Mouse (Mus musculus) midbrain, embryonic 14.5 days (tissue): Measurements from ENCODE around the gene Clpsl2. TPM values are rescaled to one million over a fixed set of nuclear protein-coding genes. Genes with fewer than 3 reads are reported as not detected.
A peak's percentile ranks its signal among the peaks of the same experiment; 100 is the strongest.

Experiments used
- ATAC-seq: fragments of 200-750 bp; cut with Nextera tagmentation; 2 replicates; pipeline ENCODE4 v1.8.0; 2017; ENCODE audit warnings: moderate number of reproducible peaks, moderate library complexity; ENCODE audit not compliant: low FRiP score, low TSS enrichment
- DNase-seq: peaks from one replicate; pipeline ENCODE4 v3.0.0-alpha.2; 2015
- H3K27ac ChIP-seq: fragments of 300-500 bp; sonication (generic); replicated peaks from 2 replicates; pipeline ENCODE4 v1.5.1; 2014; ENCODE audit warnings: mild to moderate bottlenecking, low read depth, low read length, moderate library complexity
- H3K27me3 ChIP-seq: fragments of 300-500 bp; sonication (generic); 2 replicates; pipeline ENCODE4 v1.6.1; 2014; ENCODE audit warnings: low read length, control low read depth, mixed read lengths; ENCODE audit not compliant: control insufficient read depth, insufficient read depth
- H3K36me3 ChIP-seq: fragments of 300-500 bp; sonication (generic); 2 replicates; pipeline ENCODE4 v1.6.1; 2014; ENCODE audit warnings: low read length, control low read depth; ENCODE audit not compliant: control insufficient read depth, insufficient read depth
- H3K4me1 ChIP-seq: fragments of 300-500 bp; sonication (generic); 2 replicates; pipeline ENCODE4 v1.6.1; 2014; ENCODE audit warnings: mild to moderate bottlenecking, antibody characterized with exemption, low read length, control low read depth; ENCODE audit not compliant: control insufficient read depth, insufficient read depth
- H3K4me2 ChIP-seq: fragments of 300-500 bp; sonication (generic); 2 replicates; pipeline ENCODE4 v1.6.1; 2014; ENCODE audit warnings: mild to moderate bottlenecking, low read length, moderate library complexity
- H3K4me3 ChIP-seq: fragments of 300-500 bp; sonication (generic); replicated peaks from 2 replicates; pipeline ENCODE4 v1.5.1; 2014; ENCODE audit warnings: low read depth, low read length
- H3K9ac ChIP-seq: fragments of 300-500 bp; sonication (generic); replicated peaks from 2 replicates; pipeline ENCODE4 v1.6.1; 2014; ENCODE audit warnings: mild to moderate bottlenecking, low read length, moderate library complexity
- H3K9me3 ChIP-seq: fragments of 300-500 bp; sonication (generic); 2 replicates; pipeline ENCODE4 v1.6.1; 2016; ENCODE audit warnings: low read length, control low read depth, mixed read lengths; ENCODE audit not compliant: control insufficient read depth
- WGBS: fragments of 180-500 bp; shearing (Covaris S2); extraction: QIAGEN DNeasy Blood & Tissue Kit; methylation state at CpG from one replicate; pipeline ENCODE4 v1.1.7; 2014; 5-methylcytosine and 5-hydroxymethylcytosine counted together
- polyA plus RNA-seq: library from polyadenylated mRNA; unstranded; fragments of >200 nt; fragmentation: Nextera tagmentation; extraction: Ambion mirVana; gene quantifications from 2 replicates; pipeline ENCODE4 v1.2.1, GENCODE M21; 2014

The Clpsl2 gene
- polyA plus RNA-seq, 1 experiment from 2014 or later = not detected

DNA sequence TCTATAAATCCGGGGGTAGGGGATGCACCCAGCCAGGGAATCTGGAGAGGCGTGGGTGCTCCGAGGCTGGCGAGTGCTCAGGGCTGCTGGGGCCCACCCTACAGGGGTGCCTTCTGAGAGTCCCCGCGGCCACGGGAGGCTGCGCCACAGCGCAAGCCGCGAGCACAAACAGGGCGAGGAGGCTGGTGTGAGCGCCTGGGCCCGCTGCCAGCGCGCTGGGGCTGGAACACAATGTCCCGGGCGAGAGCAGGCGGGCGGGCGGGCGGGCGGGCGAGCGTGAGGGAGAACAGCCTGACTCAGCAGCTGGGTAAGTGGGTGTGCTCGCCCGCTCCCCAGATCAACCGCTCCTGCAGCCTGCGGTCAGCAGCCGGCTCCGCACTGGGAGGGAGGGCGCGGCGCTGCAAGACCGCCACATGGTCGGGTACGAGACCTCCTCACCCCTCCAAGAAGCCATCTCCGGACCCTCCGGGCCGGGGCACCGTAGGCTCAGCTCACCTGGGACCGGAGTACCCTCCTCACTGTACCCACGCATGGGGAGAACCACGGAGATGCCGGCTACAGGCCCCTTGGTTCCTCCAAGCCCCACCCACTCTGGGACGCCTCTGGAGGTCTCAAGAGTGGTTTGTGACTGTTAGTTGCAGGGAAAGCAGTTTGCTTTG, 31.1 kb upstream of the Clpsl2 start:
- peak overlapping the region; percentile 43; the same call in 1 of the 2 replicates for H3K27ac ChIP-seq
- 1% methylated on average over 46 of the region's 46 CpGs for WGBS
- no peaks in the 10 kb centered on the region for H3K9me3 ChIP-seq
- peaks cover 11% of the 10 kb centered on the region for H3K4me1 ChIP-seq
- peak overlapping the region; percentile 70 for H3K4me2 ChIP-seq
- ATAC-seq (peak; percentile 62), DNase-seq (peak; percentile 88)
- H3K36me3 ChIP-seq = no peaks in the 10 kb centered on the region
- H3K4me3 ChIP-seq = peak overlapping the region; percentile 39
- H3K27me3 ChIP-seq = peaks cover 18% of the 10 kb centered on the region; the same call in 1 of the 2 replicates
- peak overlapping the region; percentile 47 for H3K9ac ChIP-seq

DNA sequence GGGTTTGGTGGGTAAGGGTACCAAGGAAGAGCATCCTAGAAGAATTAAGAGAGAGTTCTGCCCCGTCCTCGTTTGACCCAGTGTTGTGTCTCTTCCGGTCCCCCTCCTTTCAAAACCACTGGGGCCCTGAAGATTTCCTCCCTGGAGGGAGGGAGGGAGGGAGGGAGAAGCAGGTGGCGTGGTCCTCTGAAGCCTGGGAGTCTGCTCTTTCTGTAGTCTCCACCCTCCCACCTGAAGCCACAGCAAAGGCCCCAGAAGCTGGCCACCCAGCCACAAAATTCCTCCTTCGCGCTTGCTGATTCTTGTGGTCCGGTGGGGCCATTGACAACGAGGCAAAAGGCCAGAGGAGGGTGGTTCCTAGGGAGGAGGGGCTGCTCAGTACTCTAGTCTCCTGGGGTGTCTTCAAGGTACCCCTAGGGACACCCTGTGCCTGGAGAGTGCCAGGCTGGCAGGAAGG, 30.6 kb upstream of the Clpsl2 start:
- Histone ChIP-seq H3K27ac (no peak overlapping the region), H3K4me1 (peaks cover 11% of the 10 kb centered on the region), H3K9ac (no peak overlapping the region), H3K9me3 (no peaks in the 10 kb centered on the region), H3K4me3 (peak overlapping the region; percentile 39), H3K4me2 (peak overlapping the region; percentile 70), H3K36me3 (no peaks in the 10 kb centered on the region), H3K27me3 (peaks cover 18% of the 10 kb centered on the region; the same call in 1 of the 2 replicates)
- no peak for DNase-seq
- 21% methylated on average over 8 of the region's 8 CpGs for WGBS
- no peak for ATAC-seq

DNA sequence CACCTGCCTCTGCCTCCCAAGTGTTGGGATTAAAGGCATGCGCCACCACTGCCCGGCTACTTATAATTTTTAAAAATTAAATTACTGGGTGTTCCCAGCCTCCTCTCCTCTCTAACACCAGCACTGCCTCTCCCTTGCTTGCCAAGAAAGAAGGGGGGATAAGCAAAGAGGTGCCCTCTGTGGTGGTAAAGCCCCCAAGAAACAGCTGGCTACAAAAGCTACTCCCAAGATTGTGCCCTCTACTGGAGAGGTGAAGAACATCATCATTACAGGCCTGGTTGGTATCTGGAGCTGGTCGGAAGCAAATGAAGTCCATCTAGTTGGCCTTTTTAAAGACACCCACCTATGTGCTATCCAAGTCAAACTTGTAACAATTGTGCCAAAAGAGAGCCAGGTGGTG, 29.4 kb upstream of the Clpsl2 start:
- 94% methylated on average over 3 of the region's 3 CpGs for WGBS
- Histone ChIP-seq H3K9ac (no peak overlapping the region), H3K9me3 (no peaks in the 10 kb centered on the region), H3K4me2 (no peak overlapping the region), H3K4me1 (peaks cover 11% of the 10 kb centered on the region), H3K36me3 (no peaks in the 10 kb centered on the region), H3K27ac (no peak overlapping the region), H3K4me3 (no peak overlapping the region), H3K27me3 (peaks cover 18% of the 10 kb centered on the region; the same call in 1 of the 2 replicates)
- ATAC-seq (no peak), DNase-seq (no peak)

DNA sequence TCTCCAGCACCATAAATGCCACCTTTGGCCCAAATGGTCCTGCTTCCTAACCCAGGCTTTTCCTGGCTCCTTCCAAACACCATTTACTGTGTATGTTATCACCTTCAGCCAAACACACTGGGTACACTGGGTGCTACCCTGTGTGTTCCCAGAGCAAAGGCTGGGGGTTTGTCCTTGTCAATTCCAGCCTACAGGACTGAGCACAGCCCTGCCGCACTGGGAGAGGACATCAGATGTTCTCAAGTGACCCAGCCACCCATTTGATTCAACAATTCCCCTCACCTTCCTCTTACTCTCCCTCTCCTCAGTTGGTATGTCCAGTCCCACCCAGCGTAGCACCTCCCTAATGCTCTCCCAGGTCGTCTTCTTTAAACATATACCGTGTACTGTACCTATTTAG, 28.6 kb upstream of the Clpsl2 start:
- WGBS = 78% methylated on average over 4 of the region's 4 CpGs
- no peak for ATAC-seq

DNA sequence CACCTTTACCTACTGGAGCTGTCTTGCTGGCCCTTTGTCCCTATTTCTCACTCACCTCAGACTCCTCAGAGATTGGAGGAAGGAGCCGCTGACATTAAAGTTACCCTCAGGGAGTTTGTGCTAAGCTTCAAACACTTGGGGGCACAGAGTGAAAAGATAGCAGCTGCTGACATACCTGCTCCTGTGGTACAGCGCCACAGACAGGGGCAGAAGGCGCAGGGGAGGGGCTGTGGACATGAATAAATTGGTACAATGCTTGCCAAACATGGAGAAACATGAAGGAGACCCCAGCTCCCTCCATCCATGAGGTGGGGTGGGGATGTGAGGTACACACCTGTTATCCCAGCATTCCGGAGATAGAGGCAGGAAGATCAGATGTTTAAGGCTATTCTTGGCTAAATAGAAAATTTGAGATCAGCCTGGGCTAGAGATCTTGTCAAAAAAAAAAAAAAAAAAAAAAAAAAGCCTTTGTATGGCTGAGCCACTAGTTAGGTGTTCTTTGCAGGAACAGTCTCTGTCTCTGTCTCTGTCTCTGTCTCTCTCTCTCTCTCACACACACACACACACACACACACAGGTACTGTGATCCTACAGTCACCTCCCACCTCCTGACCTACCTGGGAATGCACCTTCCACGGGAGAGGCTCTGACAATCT, 28.0 kb upstream of the Clpsl2 start:
- H3K4me3 ChIP-seq = no peak overlapping the region
- no peak overlapping the region for H3K4me2 ChIP-seq
- peaks cover 13% of the 10 kb centered on the region; the same call in 1 of the 2 replicates for H3K27me3 ChIP-seq
- ATAC-seq (no peak), DNase-seq (no peak)
- no peak overlapping the region for H3K27ac ChIP-seq
- no peak overlapping the region for H3K9ac ChIP-seq
- 74% methylated on average over 5 of the region's 5 CpGs for WGBS
- H3K36me3 ChIP-seq = no peaks in the 10 kb centered on the region
- no peaks in the 10 kb centered on the region for H3K9me3 ChIP-seq
- peaks cover 11% of the 10 kb centered on the region for H3K4me1 ChIP-seq

More for the DNA sequence above, 28.6 kb upstream of the Clpsl2 start:
- no peaks in the 10 kb centered on the region for H3K9me3 ChIP-seq
- peaks cover 11% of the 10 kb centered on the region for H3K4me1 ChIP-seq
- no peak overlapping the region for H3K4me3 ChIP-seq
- H3K4me2 ChIP-seq = no peak overlapping the region
- no peak for DNase-seq
- no peaks in the 10 kb centered on the region for H3K36me3 ChIP-seq
- H3K27me3 ChIP-seq = peaks cover 16% of the 10 kb centered on the region; the same call in 1 of the 2 replicates
- H3K9ac ChIP-seq = no peak overlapping the region
- H3K27ac ChIP-seq = no peak overlapping the region

DNA sequence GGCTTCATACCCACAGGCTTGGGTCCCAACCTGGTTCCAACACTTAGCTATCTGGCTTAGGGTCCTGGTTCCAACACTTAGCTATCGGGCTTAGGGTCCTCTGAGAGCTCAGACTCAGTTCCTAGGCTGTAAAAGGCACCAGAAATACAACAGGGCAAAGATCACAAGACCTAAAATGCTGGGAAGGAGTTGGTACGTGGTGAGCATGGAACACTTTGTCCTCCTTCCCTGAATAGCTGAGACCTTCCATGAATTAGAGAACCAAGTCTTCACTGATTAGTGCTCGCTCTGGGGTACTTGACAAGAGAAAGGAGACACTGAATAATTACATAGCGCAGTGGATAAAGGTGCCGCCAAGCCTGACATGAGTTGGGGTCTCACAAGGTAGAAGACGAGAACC, 27.3 kb upstream of the Clpsl2 start:
- 39% methylated on average over 6 of the region's 6 CpGs for WGBS
- Histone ChIP-seq H3K9ac (no peak overlapping the region), H3K4me2 (peak overlapping the region; percentile 93), H3K9me3 (no peaks in the 10 kb centered on the region), H3K36me3 (no peaks in the 10 kb centered on the region), H3K27me3 (peaks cover 13% of the 10 kb centered on the region; the same call in 1 of the 2 replicates), H3K4me3 (peak overlapping the region; percentile 69), H3K4me1 (peaks cover 11% of the 10 kb centered on the region), H3K27ac (no peak overlapping the region)
- DNase-seq = no peak
- ATAC-seq = no peak

DNA sequence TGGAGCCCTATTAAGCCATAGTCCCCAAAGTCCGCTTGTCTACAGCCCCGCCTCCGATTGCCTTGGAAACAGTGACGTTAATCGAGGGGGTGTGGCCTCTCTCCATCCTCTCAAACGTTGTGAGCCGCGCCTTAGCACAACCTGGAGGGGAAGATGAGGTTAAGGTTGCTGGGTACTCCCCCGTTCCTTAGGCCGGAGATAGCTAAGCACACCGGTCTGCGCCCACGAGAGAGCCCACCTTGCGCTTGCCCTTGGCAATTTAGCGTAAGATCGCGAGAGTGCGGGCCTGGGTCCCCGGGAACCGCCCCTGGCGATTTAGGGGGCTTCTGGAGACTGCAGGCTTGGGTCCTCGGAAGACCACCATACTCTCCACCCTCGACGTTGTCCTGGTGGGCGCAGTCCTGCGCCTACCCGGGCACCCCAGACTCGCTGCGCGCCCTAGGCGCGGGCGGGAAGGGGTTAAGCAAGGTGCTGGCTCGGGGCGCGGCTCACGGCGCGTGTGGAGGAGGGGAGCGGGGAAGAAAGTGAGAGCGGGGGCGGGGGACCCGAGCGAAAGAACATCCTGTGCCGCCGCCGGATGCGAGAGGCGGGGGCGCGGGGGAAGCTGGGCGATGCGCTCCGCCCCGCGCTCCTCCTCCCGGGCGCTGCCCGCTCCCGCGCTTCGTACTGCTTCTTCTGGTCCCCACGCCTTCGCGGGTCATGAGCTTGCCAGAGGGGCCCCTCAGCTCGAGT, 26.4 kb upstream of the Clpsl2 start:
- DNase-seq = peak; percentile 95
- Histone ChIP-seq H3K9ac (peak overlapping the region; percentile 80), H3K4me2 (peak overlapping the region; percentile 93), H3K9me3 (no peaks in the 10 kb centered on the region), H3K4me3 (peak overlapping the region; percentile 69), H3K27ac (peak overlapping the region; percentile 91), H3K36me3 (no peaks in the 10 kb centered on the region), H3K27me3 (peaks cover 8% of the 10 kb centered on the region; the same call in 1 of the 2 replicates), H3K4me1 (peaks cover 7% of the 10 kb centered on the region)
- peak; percentile 79 for ATAC-seq
- WGBS = under 1% methylated on average over 62 of the region's 66 CpGs

DNA sequence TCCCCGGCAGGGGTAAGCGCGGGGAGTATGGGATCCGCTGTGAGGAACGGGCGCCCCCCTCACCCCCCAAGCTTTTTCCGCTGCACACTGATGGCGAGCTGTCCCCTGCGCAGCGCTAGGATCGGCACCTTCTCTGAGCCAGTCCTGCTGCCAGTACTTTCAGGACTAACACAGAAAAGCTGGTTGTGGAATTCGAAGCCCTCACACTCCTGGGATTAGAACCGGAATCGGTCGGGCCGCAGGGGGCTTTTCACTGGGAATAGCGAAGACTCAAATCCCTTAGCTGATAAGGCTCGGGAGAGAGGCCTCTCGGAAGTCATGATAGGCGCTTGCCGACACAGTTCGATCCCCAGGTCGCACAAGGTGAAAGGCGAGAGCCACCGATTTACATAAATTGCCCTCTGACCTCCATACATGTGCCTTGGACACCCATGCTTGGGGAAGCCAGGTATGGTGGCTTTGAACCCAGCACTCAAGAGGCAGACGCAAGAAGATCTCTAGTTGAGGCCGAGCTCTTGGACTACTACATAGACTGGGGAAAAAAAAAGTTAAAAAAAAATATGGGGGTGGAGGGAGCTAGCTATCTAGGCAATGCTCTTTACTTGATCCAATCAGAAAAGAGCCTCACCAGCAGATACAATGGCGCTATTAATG, 25.7 kb upstream of the Clpsl2 start:
- peak overlapping the region; percentile 69 for H3K4me3 ChIP-seq
- ATAC-seq (peak; percentile 13), DNase-seq (no peak)
- H3K4me2 ChIP-seq = peak overlapping the region; percentile 93
- WGBS = 7% methylated on average over 28 of the region's 28 CpGs
- H3K36me3 ChIP-seq = no peaks in the 10 kb centered on the region
- H3K9ac ChIP-seq = peak overlapping the region; percentile 80
- H3K27me3 ChIP-seq = peaks cover 8% of the 10 kb centered on the region; the same call in 1 of the 2 replicates
- H3K9me3 ChIP-seq = no peaks in the 10 kb centered on the region
- peaks cover 4% of the 10 kb centered on the region; the same call in 1 of the 2 replicates for H3K4me1 ChIP-seq
- peak overlapping the region; percentile 91 for H3K27ac ChIP-seq
